ENCODE assay signal across 8 mouse cellular contexts in the genomic region with DNA sequence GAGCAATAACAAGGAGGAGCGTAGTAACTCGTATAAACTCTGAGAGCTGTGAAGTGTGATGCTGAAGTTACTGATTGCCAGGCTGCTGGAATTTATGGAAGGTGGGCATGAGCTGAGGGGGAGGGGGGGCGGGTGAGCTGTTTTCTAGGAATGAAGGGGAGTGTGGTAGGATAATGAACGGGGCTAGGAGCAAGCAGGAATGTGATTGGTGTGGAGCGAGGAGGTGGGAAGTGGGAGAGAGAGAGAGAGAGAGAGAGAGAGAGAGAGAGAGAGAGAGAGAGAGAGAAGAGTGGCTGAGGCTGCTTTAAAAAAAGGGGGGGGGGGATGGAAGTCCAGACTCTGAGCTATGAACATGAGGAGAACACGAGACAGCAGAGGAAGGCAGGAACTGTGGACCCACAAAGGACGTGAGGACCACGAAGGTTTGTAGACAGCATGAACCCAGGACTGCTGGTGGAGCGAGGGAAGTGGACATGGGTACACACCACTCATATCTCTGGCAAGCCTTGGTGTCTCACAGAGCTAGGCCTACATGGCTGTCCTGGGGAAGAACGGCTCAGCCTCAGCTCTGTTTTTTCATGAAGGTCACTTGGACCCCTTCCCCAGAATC. TPM values are rescaled to one million over a fixed set of nuclear protein-coding genes. Genes with fewer than 3 reads are reported as not detected.
A peak's percentile ranks its signal among the peaks of the same experiment; 100 is the strongest.
DNase-seq lines count a peak whose midpoint lies in the region; ATAC-seq lines count a peak whose summit lies in the region.

No protein-coding gene starts in this region.

- WGBS in heart, embryonic 13.5 days: 24% methylated on average over 9 of the region's 10 CpGs
- 30% methylated on average over 10 of the region's 10 CpGs for WGBS in embryonic facial prominence, embryonic 10.5 days
- WGBS in intestine, embryonic 14.5 days: 15% methylated on average over 10 of the region's 10 CpGs
- 31% methylated on average over 10 of the region's 10 CpGs for WGBS in midbrain, embryonic 15.5 days

- peak overlapping the region; percentile 85 for H3K4me3 ChIP-seq in heart, embryonic 13.5 days
- peak overlapping the region; percentile 86 for H3K4me3 ChIP-seq in embryonic facial prominence, embryonic 10.5 days
- peak overlapping the region; percentile 66; the same call in 1 of the 2 replicates for H3K4me3 ChIP-seq in intestine, embryonic 14.5 days (ENCODE audit: low read depth, low read length)
- peak overlapping the region; percentile 76 for H3K4me3 ChIP-seq in midbrain, embryonic 15.5 days

- H3K9me3 ChIP-seq in heart, embryonic 13.5 days: no peaks in the 10 kb centered on the region
- peaks cover 4% of the 10 kb centered on the region; the same call in 1 of the 2 replicates for H3K9me3 ChIP-seq in embryonic facial prominence, embryonic 10.5 days
- no peaks in the 10 kb centered on the region for H3K9me3 ChIP-seq in intestine, embryonic 14.5 days (ENCODE audit: control insufficient read depth, low read length)
- H3K9me3 ChIP-seq in midbrain, embryonic 15.5 days: no peaks in the 10 kb centered on the region

- H3K4me2 ChIP-seq in heart, embryonic 13.5 days: peak overlapping the region; percentile 90
- H3K4me2 ChIP-seq in intestine, embryonic 14.5 days (ENCODE audit: low read length): peak overlapping the region; percentile 89
- peak overlapping the region; percentile 60 for H3K4me2 ChIP-seq in midbrain, embryonic 15.5 days

- H3K4me1 ChIP-seq in heart, embryonic 13.5 days: peaks cover 57% of the 10 kb centered on the region
- peaks cover 40% of the 10 kb centered on the region for H3K4me1 ChIP-seq in embryonic facial prominence, embryonic 10.5 days
- H3K4me1 ChIP-seq in intestine, embryonic 14.5 days (replicated peaks; ENCODE audit: control insufficient read depth, insufficient read depth, low read length): peaks cover 15% of the 10 kb centered on the region
- H3K4me1 ChIP-seq in midbrain, embryonic 15.5 days: peaks cover 32% of the 10 kb centered on the region

- DNase-seq in heart, adult 11 months: no peak
- peak; percentile 67 for DNase-seq in embryonic facial prominence, embryonic 10.5 days (ENCODE audit: low spot score)
- DNase-seq in intestine, embryonic 14.5 days (ENCODE audit: low spot score): no peak
- no peak for DNase-seq in layer of hippocampus, adult 11-12 months (ENCODE audit: low spot score)
- DNase-seq in urinary bladder, postnatal 14 days (ENCODE audit: low spot score): no peak
- DNase-seq in frontal cortex, postnatal 10 days (ENCODE audit: low spot score in 2 of 2): no peak

- ATAC-seq in heart, embryonic 13.5 days (ENCODE audit: extremely low read depth, insufficient number of reproducible peaks, low FRiP score, low TSS enrichment): no peak
- ATAC-seq in intestine, embryonic 14.5 days (replicated peaks; ENCODE audit: low FRiP score, low TSS enrichment, low read depth): peak; percentile 32
- ATAC-seq in midbrain, embryonic 15.5 days (replicated peaks): no peak

- no peaks in the 10 kb centered on the region for H3K36me3 ChIP-seq in heart, embryonic 13.5 days
- H3K36me3 ChIP-seq in embryonic facial prominence, embryonic 10.5 days (replicated peaks): no peaks in the 10 kb centered on the region
- H3K36me3 ChIP-seq in intestine, embryonic 14.5 days (ENCODE audit: control insufficient read depth, insufficient read depth, low read length): no peaks in the 10 kb centered on the region
- H3K36me3 ChIP-seq in midbrain, embryonic 15.5 days (replicated peaks): no peaks in the 10 kb centered on the region

- H3K9ac ChIP-seq in heart, embryonic 13.5 days: peak overlapping the region; percentile 97
- peak overlapping the region; percentile 74; the same call in 1 of the 2 replicates for H3K9ac ChIP-seq in intestine, embryonic 14.5 days (ENCODE audit: low read length)
- no peak overlapping the region for H3K9ac ChIP-seq in midbrain, embryonic 15.5 days

- H3K27ac ChIP-seq in heart, embryonic 13.5 days (replicated peaks): peak overlapping the region; percentile 99
- peak overlapping the region; percentile 98 for H3K27ac ChIP-seq in embryonic facial prominence, embryonic 10.5 days (replicated peaks)
- peak overlapping the region; percentile 99 for H3K27ac ChIP-seq in intestine, embryonic 14.5 days (ENCODE audit: low read depth)
- H3K27ac ChIP-seq in midbrain, embryonic 15.5 days: peak overlapping the region; percentile 97

- no peaks in the 10 kb centered on the region for H3K27me3 ChIP-seq in heart, embryonic 13.5 days (replicated peaks)
- no peaks in the 10 kb centered on the region for H3K27me3 ChIP-seq in embryonic facial prominence, embryonic 10.5 days (replicated peaks; ENCODE audit: low read depth, poor library complexity, severe bottlenecking)
- H3K27me3 ChIP-seq in intestine, embryonic 14.5 days (replicated peaks; ENCODE audit: control insufficient read depth, insufficient read depth, low read length): no peaks in the 10 kb centered on the region
- no peaks in the 10 kb centered on the region for H3K27me3 ChIP-seq in midbrain, embryonic 15.5 days (replicated peaks)

RNA-seq across cellular contexts. Expression of a gene that starts 1.2 kb away (rescaled TPM):
- polyA plus RNA-seq in heart, embryonic 13.5 days (2015; fragmentation: Nextera tagmentation; extraction: Ambion mirVana): 37.7 and 39.9 TPM in 2 replicates
- 60.9 and 73.5 TPM in 2 replicates for polyA plus RNA-seq in embryonic facial prominence, embryonic 10.5 days (2016; fragmentation: Nextera tagmentation; extraction: Ambion mirVana)
- 49.1 and 50.3 TPM in 2 replicates for polyA plus RNA-seq in intestine, embryonic 14.5 days (2014; fragmentation: Nextera tagmentation; extraction: Ambion mirVana)
- polyA plus RNA-seq in midbrain, embryonic 15.5 days (2015; fragmentation: Nextera tagmentation; extraction: Ambion mirVana): 101 and 102 TPM in 2 replicates
